Mouse (Mus musculus) spleen, adult 2 months (tissue): Measurements from ENCODE around the gene Tent5d.

Source experiments
- CTCF ChIP-seq: fragments of 200-500 bp; IDR thresholded peaks from 2 replicates; pipeline ENCODE4 v1.5.1; 2011; ENCODE audit warnings: mild to moderate bottlenecking, inconsistent platforms; ENCODE audit not compliant: insufficient read depth, insufficient read length, insufficient replicate concordance; ENCODE audit errors: extremely low read depth
- POLR2A ChIP-seq: fragments of 200-500 bp; IDR thresholded peaks from 2 replicates; pipeline ENCODE4 v1.6.1; 2011; ENCODE audit warnings: low read depth, low read length, inconsistent platforms

DNA sequence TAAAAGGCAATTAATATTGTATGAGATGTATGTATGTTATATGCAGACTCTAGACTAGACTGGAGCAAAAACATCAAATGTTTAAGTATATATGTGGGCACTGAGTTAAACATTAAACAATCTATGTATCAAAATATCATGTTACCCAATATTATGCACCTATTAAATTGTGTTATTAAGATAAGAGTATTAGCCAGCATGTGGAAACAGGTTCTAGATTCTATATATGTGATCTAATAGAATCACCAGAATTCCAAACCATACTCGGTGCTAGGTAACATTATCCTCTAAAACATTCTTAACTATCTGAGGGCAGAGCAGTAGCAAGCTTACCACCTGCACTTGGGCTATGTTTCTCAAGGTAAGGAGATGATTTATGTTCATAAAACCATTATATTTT, at the start of gene Tent5d:
- TF ChIP-seq POLR2A (no peak), CTCF (no peak)
